Mouse (Mus musculus): Measurements from ENCODE around the gene Gm37240. TPM values are rescaled to one million over a fixed set of nuclear protein-coding genes. Genes with fewer than 3 reads are reported as not detected.
"Not testable (repeated sequence)": the region's sequence is repeated elsewhere in the genome, so short reads cannot be mapped to it uniquely, and the experiment has no call there.

Gm37240 gene
- polyA plus RNA-seq, 1 experiment from 2014 or later, result 0.48 TPM

DNA sequence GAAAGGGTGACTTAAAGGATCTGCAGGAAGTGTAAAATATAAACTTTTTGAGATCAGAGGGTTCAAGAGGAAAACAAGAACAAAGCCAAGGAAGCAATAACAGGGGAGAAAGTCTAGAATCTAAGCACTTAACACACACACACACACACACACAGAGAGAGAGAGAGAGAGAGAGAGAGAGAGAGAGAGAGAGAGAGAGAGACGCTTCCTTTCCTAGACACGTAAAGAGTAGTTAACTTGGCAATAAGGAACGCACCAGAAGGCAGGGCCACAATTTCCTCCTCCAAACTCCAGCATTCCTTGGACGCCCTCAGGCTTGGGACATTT, 1305.7 kb downstream of the Gm37240 start:
- Histone ChIP-seq H3K9ac (peak overlapping the region; percentile 83), H3K4me3 (peak overlapping the region; percentile 81), H3K27ac (peak overlapping the region; percentile 84), H3K4me2 (peak overlapping the region; percentile 95), H3K27me3 (no peaks in the 10 kb centered on the region), H3K9me3 (replicated peaks) (no peaks in the 10 kb centered on the region), H3K36me3 (ENCODE audit: poor library complexity, severe bottlenecking) (no peaks in the 10 kb centered on the region), H3K4me1 (peaks cover 31% of the 10 kb centered on the region)
- ATAC-seq, result no peak
- WGBS, result 0% methylated on average over 4 of the region's 4 CpGs

DNA sequence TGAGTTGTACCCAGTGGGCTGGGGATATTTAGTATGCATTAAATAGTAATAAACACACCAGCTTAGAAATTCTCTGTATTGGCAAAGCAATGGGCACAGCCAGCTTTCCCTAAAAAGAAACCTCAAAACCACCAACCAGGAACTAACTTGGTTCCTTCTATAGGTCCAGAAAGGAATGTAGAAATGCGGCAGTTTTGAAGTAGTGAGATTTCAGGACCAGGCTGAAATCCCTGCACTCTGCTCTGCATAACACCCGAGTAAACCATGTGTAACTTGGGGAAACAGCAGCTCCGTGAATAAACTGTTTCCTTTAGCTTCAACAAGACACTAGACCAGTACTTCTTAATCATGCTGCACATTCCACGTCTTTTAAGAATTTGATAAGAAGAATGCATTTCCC, 1306.6 kb downstream of the Gm37240 start:
- WGBS, result 76% methylated on average over 4 of the region's 4 CpGs
- Histone ChIP-seq H3K9me3 (replicated peaks) (no peaks in the 10 kb centered on the region), H3K4me1 (peaks cover 31% of the 10 kb centered on the region), H3K36me3 (ENCODE audit: poor library complexity, severe bottlenecking) (no peaks in the 10 kb centered on the region), H3K4me2 (peak overlapping the region; percentile 95), H3K27ac (no peak overlapping the region), H3K27me3 (no peaks in the 10 kb centered on the region), H3K4me3 (peak overlapping the region; percentile 81; the same call in 1 of the 2 replicates), H3K9ac (0 out of 2 replicates have a peak overlapping the region, but pooled peaks have one; percentile 83)
- no peak for ATAC-seq

DNA sequence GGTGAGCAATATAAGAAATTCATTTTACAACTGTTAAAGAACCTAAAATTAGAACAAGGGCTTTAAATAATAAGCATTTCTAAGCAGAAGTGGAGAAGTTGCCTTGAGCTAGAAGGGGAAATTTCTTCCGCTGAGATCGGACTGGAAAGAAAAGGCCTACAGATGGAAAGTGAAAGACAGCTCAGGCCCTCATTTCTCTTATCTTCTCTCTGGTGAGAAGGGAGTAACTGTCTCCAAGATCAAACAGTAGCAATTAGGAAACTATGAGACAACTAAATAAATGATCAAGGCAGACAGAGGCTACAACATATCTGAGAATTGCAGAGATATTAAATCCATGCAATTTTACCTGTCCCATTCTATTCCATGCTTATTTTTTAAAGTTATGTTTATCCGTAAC, 1316.8 kb downstream of the Gm37240 start:
- Histone ChIP-seq H3K27me3 (no peaks in the 10 kb centered on the region), H3K4me2 (no peak overlapping the region), H3K9me3 (replicated peaks) (no peaks in the 10 kb centered on the region), H3K4me3 (no peak overlapping the region), H3K36me3 (ENCODE audit: poor library complexity, severe bottlenecking) (no peaks in the 10 kb centered on the region), H3K4me1 (peaks cover 8% of the 10 kb centered on the region), H3K27ac (no peak overlapping the region), H3K9ac (no peak overlapping the region)
- 91% methylated on average over 3 of the region's 3 CpGs for WGBS
- ATAC-seq, result no peak

DNA sequence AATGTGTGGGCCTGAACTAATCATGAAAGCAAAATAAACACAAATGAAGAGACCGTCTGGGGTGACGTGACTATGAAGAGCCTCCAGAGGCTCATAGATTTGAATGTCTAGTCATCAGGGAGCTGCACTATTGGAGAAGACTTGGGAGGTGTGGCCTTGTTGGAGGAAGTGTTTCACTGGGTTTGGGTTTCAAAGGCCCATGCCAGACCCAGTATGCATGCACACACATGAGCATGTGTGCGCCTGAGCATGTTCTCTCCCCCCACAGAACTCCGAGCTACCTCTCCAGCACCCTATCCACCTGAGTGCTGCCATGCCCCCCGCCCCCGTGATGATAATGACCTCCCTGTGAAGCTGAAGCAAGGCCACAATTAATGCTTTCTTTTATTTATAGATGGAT, 1317.7 kb downstream of the Gm37240 start:
- Histone ChIP-seq H3K9ac (no peak overlapping the region), H3K36me3 (ENCODE audit: poor library complexity, severe bottlenecking) (no peaks in the 10 kb centered on the region), H3K4me3 (no peak overlapping the region), H3K4me2 (no peak overlapping the region), H3K4me1 (peaks cover 8% of the 10 kb centered on the region), H3K27ac (no peak overlapping the region), H3K9me3 (replicated peaks) (no peaks in the 10 kb centered on the region), H3K27me3 (no peaks in the 10 kb centered on the region)
- no peak for ATAC-seq
- 81% methylated on average over 6 of the region's 6 CpGs for WGBS

DNA sequence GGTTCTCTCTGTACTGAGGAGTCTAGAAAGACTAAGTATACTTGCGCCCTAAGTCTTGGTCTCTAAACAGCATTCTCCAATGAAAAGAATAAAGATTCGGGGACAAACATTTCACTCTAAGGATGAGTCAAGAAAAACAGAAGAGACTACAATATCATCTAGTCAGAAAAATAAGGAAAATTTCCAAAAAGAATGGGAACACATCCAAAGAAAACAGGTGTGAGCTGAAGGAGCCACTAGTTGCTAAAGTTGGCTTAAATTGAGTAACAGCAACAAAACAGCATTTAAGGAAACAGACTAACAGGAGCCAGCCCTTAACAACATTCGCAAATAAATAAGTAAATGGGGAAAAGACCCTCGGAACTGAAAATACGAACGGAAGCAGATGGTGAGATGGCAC, 1318.8 kb downstream of the Gm37240 start:
- ATAC-seq, result no peak
- 92% methylated on average over 6 of the region's 6 CpGs for whole genome bisulfite sequencing
- no peaks in the 10 kb centered on the region for H3K36me3 ChIP-seq (ENCODE audit: poor library complexity, severe bottlenecking)

DNA sequence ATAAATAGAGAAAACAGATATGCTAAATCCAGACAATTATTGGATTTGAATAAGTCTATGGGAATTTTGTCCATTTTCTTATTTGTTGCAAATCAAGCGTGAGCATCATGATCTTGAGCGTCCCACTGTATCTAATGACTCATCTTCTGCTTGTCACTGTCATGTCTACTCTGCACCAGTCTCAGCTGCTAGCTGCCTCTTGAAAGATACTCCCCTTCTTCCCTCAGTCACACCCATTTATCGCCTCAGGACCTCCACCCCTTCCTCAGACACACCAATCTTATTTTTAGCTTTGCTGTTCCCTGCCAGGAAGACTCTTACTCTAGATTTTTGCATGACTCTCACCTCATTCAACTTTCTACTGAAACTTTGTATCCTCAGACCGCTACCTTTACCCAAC, 1323.9 kb downstream of the Gm37240 start:
- no peak overlapping the region for H3K4me3 ChIP-seq
- peaks cover 5% of the 10 kb centered on the region; the same call in 1 of the 2 replicates for H3K4me1 ChIP-seq
- no peak overlapping the region for H3K9ac ChIP-seq
- H3K27ac ChIP-seq, result no peak overlapping the region
- H3K4me2 ChIP-seq, result no peak overlapping the region
- no peaks in the 10 kb centered on the region for H3K27me3 ChIP-seq
- H3K36me3 ChIP-seq (ENCODE audit: poor library complexity, severe bottlenecking), result no peaks in the 10 kb centered on the region
- H3K9me3 ChIP-seq (replicated peaks), result no peaks in the 10 kb centered on the region
- ATAC-seq, result no peak
- WGBS, result 94% methylated on average over 4 of the region's 4 CpGs

More for the DNA sequence above, 1318.8 kb downstream of the Gm37240 start:
- Histone ChIP-seq H3K4me1 (peaks cover 8% of the 10 kb centered on the region), H3K27ac (no peak overlapping the region), H3K4me2 (no peak overlapping the region), H3K9me3 (replicated peaks) (no peaks in the 10 kb centered on the region), H3K9ac (no peak overlapping the region), H3K27me3 (no peaks in the 10 kb centered on the region), H3K4me3 (no peak overlapping the region)

DNA sequence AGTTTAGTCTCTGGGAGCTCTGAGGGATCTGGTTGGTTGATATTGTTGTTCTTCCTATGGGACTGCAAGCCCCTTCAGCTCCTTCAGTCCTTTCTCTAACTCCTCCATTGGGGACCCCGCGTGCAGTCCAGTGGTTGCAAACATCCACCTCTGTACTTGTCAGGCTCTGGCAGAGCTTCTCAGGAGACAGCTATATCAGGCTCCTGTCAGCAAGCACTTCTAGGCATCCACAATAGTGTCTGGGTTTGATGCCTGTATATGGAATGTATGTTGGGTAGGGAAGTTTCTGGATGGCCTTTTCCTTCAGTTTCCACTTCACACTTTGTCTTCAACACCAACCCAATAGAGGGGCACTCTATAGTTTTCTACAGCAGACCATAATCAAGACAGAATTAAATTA, 1324.4 kb downstream of the Gm37240 start:
- not testable (repeated sequence) for H3K27me3 ChIP-seq; H3K36me3 ChIP-seq (ENCODE audit: poor library complexity, severe bottlenecking); H3K4me3 ChIP-seq; H3K27ac ChIP-seq; H3K9ac ChIP-seq; H3K4me1 ChIP-seq; H3K9me3 ChIP-seq (replicated peaks); ATAC-seq; H3K4me2 ChIP-seq
- WGBS, result 94% methylated on average over 2 of the region's 2 CpGs

DNA sequence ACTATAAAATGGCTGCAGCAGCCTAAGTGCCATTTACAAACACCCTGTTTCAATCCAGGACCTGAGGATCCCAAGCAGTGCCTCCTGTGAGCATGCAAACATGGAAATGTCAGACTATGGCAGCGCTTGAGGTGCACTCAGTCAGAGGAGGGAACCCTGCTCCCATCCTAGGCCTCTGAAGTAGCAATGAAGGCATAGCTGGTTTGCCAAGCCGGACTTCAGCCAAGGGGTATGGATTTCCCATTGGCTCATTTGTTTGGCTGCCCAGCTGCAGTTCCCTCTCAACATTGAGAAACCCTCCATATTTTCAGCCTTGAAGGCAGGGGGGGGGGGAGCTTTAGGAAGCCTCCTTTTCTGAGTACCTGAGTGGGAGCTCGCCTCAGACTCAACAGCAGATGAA, 1329.0 kb downstream of the Gm37240 start:
- no peaks in the 10 kb centered on the region for H3K36me3 ChIP-seq (ENCODE audit: poor library complexity, severe bottlenecking)
- no peaks in the 10 kb centered on the region for H3K9me3 ChIP-seq (replicated peaks)
- no peaks in the 10 kb centered on the region for H3K4me1 ChIP-seq
- H3K27ac ChIP-seq, result no peak overlapping the region
- ATAC-seq, result no peak
- no peak overlapping the region for H3K9ac ChIP-seq
- H3K4me2 ChIP-seq, result no peak overlapping the region
- H3K4me3 ChIP-seq, result no peak overlapping the region
- H3K27me3 ChIP-seq, result no peaks in the 10 kb centered on the region
- 95% methylated on average over 3 of the region's 3 CpGs for WGBS

DNA sequence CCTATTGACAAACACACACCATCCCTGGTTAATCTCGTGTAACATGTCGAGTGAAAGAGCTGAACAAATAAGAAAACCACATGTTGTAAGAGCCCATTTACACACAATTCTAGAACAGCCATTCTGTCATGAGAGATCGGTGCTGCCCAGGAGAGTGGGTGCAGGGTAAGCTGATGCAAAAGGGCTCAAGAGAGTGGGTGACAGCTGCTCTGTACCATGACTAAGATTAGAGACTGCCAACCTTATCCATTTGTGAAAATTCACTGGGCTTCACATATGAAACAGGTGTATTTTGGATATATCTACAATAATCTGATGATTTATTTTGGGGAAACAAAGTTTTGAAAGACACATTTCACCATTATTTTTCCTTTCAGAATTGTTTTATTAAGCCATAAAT, 1331.5 kb downstream of the Gm37240 start:
- H3K27me3 ChIP-seq, result no peaks in the 10 kb centered on the region
- no peak overlapping the region for H3K4me3 ChIP-seq
- H3K9me3 ChIP-seq (replicated peaks), result no peaks in the 10 kb centered on the region
- no peaks in the 10 kb centered on the region for H3K36me3 ChIP-seq (ENCODE audit: poor library complexity, severe bottlenecking)
- no peaks in the 10 kb centered on the region for H3K4me1 ChIP-seq
- ATAC-seq, result no peak
- 83% methylated on average over 3 of the region's 3 CpGs for WGBS
- no peak overlapping the region for H3K4me2 ChIP-seq
- no peak overlapping the region for H3K27ac ChIP-seq
- H3K9ac ChIP-seq, result no peak overlapping the region

DNA sequence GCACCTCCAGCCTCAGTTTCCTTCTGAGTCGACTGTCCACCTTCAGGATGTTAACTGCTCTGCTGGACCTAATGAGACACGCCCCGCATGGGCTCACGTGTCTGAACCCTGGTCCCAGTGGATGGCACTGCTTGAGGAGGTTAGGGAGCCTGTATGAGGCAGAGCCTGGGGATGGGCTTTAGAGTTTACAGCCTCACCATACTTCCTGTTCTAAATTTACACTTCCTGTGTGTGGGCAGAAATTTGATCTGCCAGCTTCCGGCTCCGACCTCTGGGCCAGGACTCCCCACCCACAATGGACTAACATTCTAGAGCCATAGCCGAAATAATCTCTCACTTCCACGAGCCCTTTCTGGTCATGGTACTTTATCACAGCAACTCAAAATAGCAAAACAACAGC, 1340.1 kb downstream of the Gm37240 start:
- no peaks in the 10 kb centered on the region for H3K36me3 ChIP-seq (ENCODE audit: poor library complexity, severe bottlenecking)
- H3K4me3 ChIP-seq, result no peak overlapping the region
- ATAC-seq, result no peak
- no peaks in the 10 kb centered on the region for H3K27me3 ChIP-seq
- WGBS, result 81% methylated on average over 8 of the region's 8 CpGs
- H3K4me2 ChIP-seq, result no peak overlapping the region
- H3K27ac ChIP-seq, result no peak overlapping the region
- H3K4me1 ChIP-seq, result no peaks in the 10 kb centered on the region
- no peaks in the 10 kb centered on the region for H3K9me3 ChIP-seq (replicated peaks)
- no peak overlapping the region for H3K9ac ChIP-seq

DNA sequence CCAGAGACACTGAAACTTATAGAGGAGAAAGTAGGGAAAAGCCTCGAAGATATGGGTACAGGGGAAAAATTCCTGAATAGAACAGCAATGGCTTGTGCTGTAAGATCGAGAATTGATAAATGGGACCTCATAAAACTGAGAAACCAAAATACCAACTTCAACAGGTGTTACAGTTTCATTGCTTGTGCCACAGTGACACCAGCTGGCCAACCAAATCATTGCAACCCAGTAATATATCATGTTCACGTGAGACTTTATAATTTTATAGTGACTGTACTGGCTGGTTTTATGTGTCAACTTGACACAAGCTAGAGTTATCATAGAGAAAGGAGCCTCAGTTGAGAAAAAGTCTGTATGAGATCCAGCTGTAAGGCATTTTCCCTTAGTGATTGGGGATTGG, 1344.9 kb downstream of the Gm37240 start:
- H3K36me3 ChIP-seq (ENCODE audit: poor library complexity, severe bottlenecking); H3K9ac ChIP-seq; H3K9me3 ChIP-seq (replicated peaks); H3K27ac ChIP-seq; H3K27me3 ChIP-seq; H3K4me2 ChIP-seq; ATAC-seq; H3K4me3 ChIP-seq: not testable (repeated sequence)
- peaks cover 12% of the 10 kb centered on the region; the same call in 1 of the 2 replicates for H3K4me1 ChIP-seq
- 12% methylated on average over 3 of the region's 3 CpGs for WGBS

DNA sequence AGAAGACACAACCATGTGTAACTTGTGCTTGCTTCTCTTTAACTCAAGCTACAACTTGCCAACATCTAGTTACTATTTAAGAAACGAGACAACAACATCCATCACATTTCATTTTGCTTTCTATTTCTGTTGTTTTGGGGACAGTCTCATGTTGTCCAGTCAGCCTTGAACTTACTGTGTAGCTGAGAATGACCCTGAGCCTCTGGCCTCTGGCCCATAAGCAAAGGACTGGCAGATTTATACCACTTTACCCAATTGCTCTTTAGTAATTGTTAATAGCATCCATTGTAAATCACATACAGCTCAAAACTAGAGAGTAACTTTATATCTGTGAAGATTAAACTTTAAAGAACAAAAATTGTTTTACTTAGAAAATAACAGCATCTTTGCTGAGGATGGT, 1345.4 kb downstream of the Gm37240 start:
- no peak overlapping the region for H3K27ac ChIP-seq
- peaks cover 12% of the 10 kb centered on the region; the same call in 1 of the 2 replicates for H3K4me1 ChIP-seq
- no peak for ATAC-seq
- H3K27me3 ChIP-seq, result no peaks in the 10 kb centered on the region
- 79% methylated on average over 1 of the region's 1 CpGs for WGBS
- no peak overlapping the region for H3K4me3 ChIP-seq
- H3K36me3 ChIP-seq (ENCODE audit: poor library complexity, severe bottlenecking), result no peaks in the 10 kb centered on the region
- H3K9me3 ChIP-seq (replicated peaks), result no peaks in the 10 kb centered on the region
- H3K4me2 ChIP-seq, result no peak overlapping the region
- H3K9ac ChIP-seq, result no peak overlapping the region

DNA sequence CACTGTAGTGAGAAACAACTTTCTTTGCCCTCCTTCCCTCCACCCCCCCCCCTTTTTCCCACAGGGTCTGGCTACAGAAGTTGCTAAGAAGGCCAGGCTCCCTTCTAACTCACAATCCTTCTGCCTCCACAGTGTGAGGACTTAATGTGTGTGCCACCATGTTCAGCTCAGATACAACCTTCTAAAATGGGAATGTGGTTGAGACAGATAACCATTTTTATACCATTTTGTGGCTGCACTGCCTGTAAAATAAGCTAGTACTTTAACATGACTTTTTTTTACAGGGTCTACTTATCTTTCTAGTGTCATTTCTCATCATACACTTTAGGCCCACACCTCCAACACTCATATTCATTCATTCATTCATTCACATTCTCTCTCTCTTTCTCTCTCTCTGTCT, 1346.7 kb downstream of the Gm37240 start:
- Histone ChIP-seq H3K36me3 (ENCODE audit: poor library complexity, severe bottlenecking) (no peaks in the 10 kb centered on the region), H3K4me1 (peaks cover 12% of the 10 kb centered on the region; the same call in 1 of the 2 replicates), H3K27ac (no peak overlapping the region), H3K4me2 (no peak overlapping the region), H3K9me3 (replicated peaks) (no peaks in the 10 kb centered on the region), H3K9ac (no peak overlapping the region), H3K27me3 (no peaks in the 10 kb centered on the region), H3K4me3 (no peak overlapping the region)
- no peak for ATAC-seq
